Mouse (Mus musculus): ENCODE results near the gene Kdsr. TPM values are rescaled to one million over a fixed set of nuclear protein-coding genes. Genes with fewer than 3 reads are reported as not detected.

Kdsr gene
- total and polyA plus RNA-seq, 3 experiments = 15.1 to 20.3 TPM; not detected in 1

Other genes with a start within 250 kb of the Kdsr start
- 26.0 and 30.9 TPM in 2 replicates for gene Bcl2, start 45.5 kb downstream of the Kdsr start, total RNA-seq (2012; rRNA removed)
- gene Bcl2, start 45.5 kb downstream of the Kdsr start, polyA plus RNA-seq (2012; ENCODE audit: insufficient read depth in 1 of 2, insufficient read length in 2 of 2, low read depth in 1 of 2, low replicate concordance in 2 of 2, missing spikeins in 1 of 2) = 10 to 100 TPM; 38.8 to 87.0 TPM
- 65.3 and 80.4 TPM in 2 replicates for gene Vps4b, start 37.0 kb upstream of the Kdsr start, total RNA-seq (2012; rRNA removed)
- gene Vps4b, start 37.0 kb upstream of the Kdsr start, polyA plus RNA-seq (2012; ENCODE audit: insufficient read depth in 1 of 2, insufficient read length in 2 of 2, low read depth in 1 of 2, low replicate concordance in 2 of 2, missing spikeins in 1 of 2) = 10 to 100 TPM; 43.9 to 91.1 TPM
- gene Serpinb5, start 101.4 kb upstream of the Kdsr start, total RNA-seq (2012; rRNA removed) = not detected in 2 replicates
- gene Serpinb5, start 101.4 kb upstream of the Kdsr start, polyA plus RNA-seq (2012; ENCODE audit: insufficient read depth in 1 of 2, insufficient read length in 2 of 2, low read depth in 1 of 2, low replicate concordance in 2 of 2, missing spikeins in 1 of 2) = not detected
- not detected in 2 replicates for gene Serpinb12, start 174.7 kb upstream of the Kdsr start, total RNA-seq (2012; rRNA removed)
- not detected for gene Serpinb12, start 174.7 kb upstream of the Kdsr start, polyA plus RNA-seq (2012; ENCODE audit: insufficient read depth in 1 of 2, insufficient read length in 2 of 2, low read depth in 1 of 2, low replicate concordance in 2 of 2, missing spikeins in 1 of 2)
- not detected in 2 replicates for gene Serpinb13, start 221.3 kb upstream of the Kdsr start, total RNA-seq (2012; rRNA removed)
- not detected for gene Serpinb13, start 221.3 kb upstream of the Kdsr start, polyA plus RNA-seq (2012; ENCODE audit: insufficient read depth in 1 of 2, insufficient read length in 2 of 2, low read depth in 1 of 2, low replicate concordance in 2 of 2, missing spikeins in 1 of 2)

Data from MEL (cell line).